Mouse (Mus musculus) G1E (cell line): Measurements from ENCODE around the gene Hmbs. TPM values are rescaled to one million over a fixed set of nuclear protein-coding genes. Genes with fewer than 3 reads are reported as not detected.
"Not testable (repeated sequence)": the region's sequence is repeated elsewhere in the genome, so short reads cannot be mapped to it uniquely, and the experiment has no call there.

Experiments
- ATAC-seq: 2 replicates; pipeline ENCODE4 v1.8.0; 2016; ENCODE audit warnings: mild to moderate bottlenecking; ENCODE audit not compliant: insufficient number of reproducible peaks, poor library complexity, low FRiP score, severe bottlenecking; ENCODE audit errors: extremely low read depth
- DNase-seq: peaks from one replicate; pipeline ENCODE4 v3.0.0; 2012; ENCODE audit warnings: low spot score
- H3K27me3 ChIP-seq: 2 replicates; pipeline ENCODE4 v1.6.1; 2012; ENCODE audit warnings: mild to moderate bottlenecking, low read length, inconsistent platforms; ENCODE audit not compliant: insufficient read depth
- H3K36me3 ChIP-seq: replicated peaks from 2 replicates; pipeline ENCODE3; 2012; ENCODE audit warnings: mild to moderate bottlenecking, inconsistent platforms
- H3K4me1 ChIP-seq: 2 replicates; pipeline ENCODE4 v1.6.1; 2012; ENCODE audit warnings: low read depth, low read length, inconsistent platforms, mixed read lengths; ENCODE audit not compliant: insufficient read depth
- H3K4me3 ChIP-seq: 2 replicates; pipeline ENCODE4 v1.5.1; 2012; ENCODE audit warnings: low read depth, mild to moderate bottlenecking, inconsistent platforms, low read length, moderate library complexity, mixed read lengths
- H3K9me3 ChIP-seq: replicated peaks from 2 replicates; pipeline ENCODE4 v1.6.1; 2012; ENCODE audit warnings: inconsistent platforms
- CTCF ChIP-seq: IDR thresholded peaks from 2 replicates; pipeline ENCODE4 v1.5.1; 2012; ENCODE audit warnings: low read depth, low read length, inconsistent platforms, mixed read lengths
- GATA1 ChIP-seq: IDR thresholded peaks from 2 replicates; pipeline ENCODE4 v1.6.1; 2012; ENCODE audit warnings: borderline replicate concordance, low read length, inconsistent platforms, mixed read lengths
- GATA2 ChIP-seq: IDR thresholded peaks from 2 replicates; pipeline ENCODE4 v1.6.1; 2012; ENCODE audit warnings: low read depth, low read length, inconsistent platforms, borderline replicate concordance
- POLR2AphosphoS5 ChIP-seq: IDR thresholded peaks from 2 replicates; pipeline ENCODE4 v1.6.1; 2012; ENCODE audit warnings: low read depth, low read length, inconsistent platforms; ENCODE audit not compliant: insufficient replicate concordance
- TAL1 ChIP-seq: conservative IDR thresholded peaks from 2 replicates; pipeline ENCODE4 v1.6.1; 2012; ENCODE audit warnings: low read depth, low read length, inconsistent platforms, mixed read lengths
- polyA plus RNA-seq: library from polyadenylated mRNA; stranded (reverse); fragments of >175 nt; gene quantifications from 2 replicates; pipeline ENCODE4 v1.2.3, GENCODE M21; 2012
- total RNA-seq, 2 experiments: library from RNA; stranded (forward) in 1 of 2; stranded (reverse) in 1 of 2; fragments of 200-1000 nt in 1 of 2; fragments of >200 nt in 1 of 2; fragmentation: Nextera tagmentation in 1 of 2; gene quantifications; 2 replicates each; pipeline ENCODE4 v1.2.3; 2014 to 2017

Gene Hmbs
- total and polyA plus RNA-seq, 3 experiments = 90.1 to 175 (median 108) TPM

- TF ChIP-seq CTCF (no peak), GATA2 (no peak), TAL1 (no peak), GATA1 (no peak), POLR2AphosphoS5 (no peak)
- peaks cover 13% of the 10 kb centered on the region for H3K36me3 ChIP-seq
- H3K4me1 ChIP-seq = peaks cover 48% of the 10 kb centered on the region
- H3K9me3 ChIP-seq = no peaks in the 10 kb centered on the region
- H3K27me3 ChIP-seq = no peaks in the 10 kb centered on the region
- ATAC-seq (no peak), DNase-seq (no peak)
- no peak overlapping the region for H3K4me3 ChIP-seq
Observed at GRCm38 (mm10) chr9:44324147-44324546, 19.9 kb downstream of the Hmbs start.

GRCm38 (mm10) chr9:44323656-44324055 lies 20.4 kb downstream of the Hmbs start:
- not testable (repeated sequence) for H3K27me3 ChIP-seq, DNase-seq, ATAC-seq, H3K4me3 ChIP-seq, H3K9me3 ChIP-seq, H3K36me3 ChIP-seq
- peaks cover 50% of the 10 kb centered on the region for H3K4me1 ChIP-seq

DNA sequence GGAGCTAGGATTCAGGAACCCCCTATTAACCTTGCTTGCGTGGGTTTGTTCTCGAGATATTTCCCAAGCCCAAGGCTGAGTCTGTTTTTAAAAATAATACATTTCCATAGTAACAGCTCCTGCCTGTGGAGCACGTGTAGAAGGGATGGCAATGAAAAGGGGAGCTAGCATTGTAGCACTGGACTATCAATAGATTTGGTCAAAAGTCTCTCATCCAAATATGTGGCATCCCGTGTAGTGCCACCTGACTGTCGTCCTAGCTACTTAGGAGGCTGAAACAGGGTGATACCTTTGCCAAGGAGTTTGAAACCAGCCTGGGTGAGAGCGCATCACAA lies 23.3 kb downstream of the Hmbs start:
- Histone ChIP-seq H3K4me1 (peaks cover 48% of the 10 kb centered on the region), H3K36me3 (peaks cover 21% of the 10 kb centered on the region), H3K9me3 (no peaks in the 10 kb centered on the region), H3K4me3 (peak overlapping the region; percentile 89; the same call in 1 of the 2 replicates), H3K27me3 (no peaks in the 10 kb centered on the region)
- TF ChIP-seq CTCF (no peak), TAL1 (no peak), GATA1 (no peak), GATA2 (no peak), POLR2AphosphoS5 (no peak)
- ATAC-seq = no peak
- DNase-seq = no peak

- Histone ChIP-seq H3K9me3 (no peaks in the 10 kb centered on the region), H3K36me3 (peaks cover 27% of the 10 kb centered on the region), H3K4me1 (peaks cover 45% of the 10 kb centered on the region), H3K27me3 (no peaks in the 10 kb centered on the region), H3K4me3 (peak within 1 kb of the TSS; percentile 89)
- TF ChIP-seq POLR2AphosphoS5 (no peak), TAL1 (no peak), GATA2 (no peak), CTCF (no peak), GATA1 (no peak)
- DNase-seq = peak; percentile 87
- ATAC-seq = peak; percentile 93
Observed at GRCm38 (mm10) chr9:44319887-44320798, 23.9 kb downstream of the Hmbs start, which contains the start of gene C2cd2l. C2cd2l (minus strand) TSS chr9:44320285.

DNA sequence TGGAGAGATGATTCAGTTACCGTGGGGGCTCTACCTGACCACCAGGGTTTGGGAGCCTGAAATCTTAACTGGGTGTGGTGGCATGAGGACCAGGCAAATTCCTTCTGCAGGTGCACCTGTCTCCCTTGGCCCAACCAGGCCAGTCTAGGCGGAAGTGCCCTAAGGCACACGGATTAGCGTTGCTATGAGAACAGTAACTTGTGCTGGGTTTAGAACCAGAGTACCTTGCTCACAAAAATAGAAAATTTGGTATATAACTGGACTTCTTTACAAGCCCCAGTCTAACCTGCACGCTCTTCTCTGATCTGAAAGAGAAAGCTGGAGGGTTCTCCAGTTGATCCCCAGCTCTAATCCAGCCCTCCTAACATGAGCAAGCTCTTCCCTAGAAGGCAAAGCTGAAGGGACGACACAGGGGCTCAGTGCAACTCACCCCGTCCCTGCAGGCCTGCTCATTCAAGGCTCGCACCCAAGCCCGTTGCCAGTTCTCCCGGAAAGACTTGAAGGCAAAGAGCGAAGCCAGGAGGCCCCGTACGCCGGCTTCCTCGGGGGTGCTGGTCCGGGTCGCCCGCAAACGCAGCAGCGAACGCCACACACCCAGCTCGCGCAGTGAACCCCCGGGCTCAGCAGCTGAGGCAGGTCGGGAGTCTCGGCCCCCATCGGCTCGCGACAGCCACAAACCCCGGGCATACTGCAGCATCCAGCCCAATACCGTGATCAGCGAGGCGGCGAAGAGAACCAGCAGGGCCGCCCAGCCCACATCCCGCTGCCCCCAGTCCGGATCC lies 24.7 kb downstream of the Hmbs start:
- Histone ChIP-seq H3K4me3 (peak overlapping the region; percentile 89), H3K36me3 (peaks cover 35% of the 10 kb centered on the region), H3K4me1 (peaks cover 45% of the 10 kb centered on the region), H3K9me3 (no peaks in the 10 kb centered on the region), H3K27me3 (no peaks in the 10 kb centered on the region)
- DNase-seq (peak; percentile 51), ATAC-seq (no peak)
- no peak for TF ChIP-seq CTCF
- no peak for TF ChIP-seq GATA1
- TF ChIP-seq GATA2 = no peak
- no peak for TF ChIP-seq TAL1
- TF ChIP-seq POLR2AphosphoS5 = no peak

DNA sequence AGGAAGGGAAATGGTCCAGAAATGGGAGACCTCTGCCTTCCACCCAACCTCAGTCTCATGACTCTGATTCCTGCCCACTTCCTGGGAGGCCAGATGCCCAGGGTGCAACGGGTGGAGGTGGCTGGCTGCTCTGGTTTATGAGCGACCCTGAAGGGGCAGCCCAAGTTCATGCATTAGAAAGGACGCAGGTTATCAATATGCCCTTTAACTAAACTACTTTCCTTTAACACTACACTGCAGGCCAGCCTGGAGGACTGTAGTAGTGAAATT lies 25.3 kb downstream of the Hmbs start:
- no peaks in the 10 kb centered on the region for H3K9me3 ChIP-seq
- TF ChIP-seq GATA1 = no peak
- TF ChIP-seq TAL1 = no peak
- no peak for TF ChIP-seq POLR2AphosphoS5
- TF ChIP-seq GATA2 = no peak
- no peak for TF ChIP-seq CTCF
- no peaks in the 10 kb centered on the region for H3K27me3 ChIP-seq
- peaks cover 43% of the 10 kb centered on the region for H3K4me1 ChIP-seq
- ATAC-seq (no peak), DNase-seq (no peak)
- peak overlapping the region; percentile 89; the same call in 1 of the 2 replicates for H3K4me3 ChIP-seq
- H3K36me3 ChIP-seq = peaks cover 41% of the 10 kb centered on the region
